Mouse (Mus musculus): Measurements from ENCODE around the gene Insr.

The Insr gene

GRCm38 (mm10) chr8:3275189-3275588, 4.2 kb downstream of the Insr start:
- no peak for DNase-seq (ENCODE audit: low spot score)

- no peak for DNase-seq (ENCODE audit: low spot score)
These were observed 5.6 kb downstream of the Insr start for GRCm38 (mm10) chr8:3273799-3274198.

- DNase-seq (ENCODE audit: low spot score) = no peak
These were observed 12.0 kb downstream of the Insr start for GRCm38 (mm10) chr8:3267449-3267761.

GRCm38 (mm10) chr8:3266686-3267448, 12.6 kb downstream of the Insr start:
- no peak for DNase-seq (ENCODE audit: low spot score)

- no peak for DNase-seq (ENCODE audit: low spot score)
These were observed 14.2 kb downstream of the Insr start for GRCm38 (mm10) chr8:3265182-3265581.

- DNase-seq (ENCODE audit: low spot score) = no peak
These were observed 16.6 kb downstream of the Insr start for GRCm38 (mm10) chr8:3262779-3263178.

GRCm38 (mm10) chr8:3261101-3261500, 18.3 kb downstream of the Insr start:
- DNase-seq (ENCODE audit: low spot score) = no peak

DNA sequence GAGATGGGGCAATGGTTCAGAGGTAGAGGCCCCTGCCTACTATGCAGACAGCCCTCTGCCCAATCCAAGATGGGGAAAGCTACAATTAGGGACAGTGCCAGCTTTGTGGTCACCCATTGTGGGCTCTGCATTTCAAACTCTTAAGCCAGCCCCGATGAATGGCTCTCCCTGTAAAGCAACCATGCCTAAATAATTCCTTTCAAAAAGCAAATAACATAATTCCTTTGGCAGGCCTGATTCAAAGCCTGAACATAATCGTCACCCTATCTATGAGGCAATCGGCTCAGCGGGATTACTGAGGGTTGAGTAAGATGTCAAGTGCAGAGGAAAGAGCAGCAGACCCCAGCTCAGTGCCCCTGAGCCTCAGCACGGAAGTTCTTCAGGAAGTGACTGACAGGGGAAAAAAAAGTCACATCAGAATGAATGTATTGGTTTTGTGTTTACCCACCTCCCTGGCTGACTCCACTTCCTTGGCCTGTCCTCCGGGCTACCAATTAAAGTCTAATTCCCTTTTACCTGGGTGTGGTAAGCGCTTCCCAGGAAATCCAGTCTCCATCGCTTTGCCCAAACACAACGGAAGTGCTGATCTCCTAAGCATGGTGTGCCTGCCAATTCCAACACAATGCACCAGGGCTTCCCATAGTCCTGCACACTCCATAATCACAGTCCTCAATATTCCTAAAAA, 19.1 kb downstream of the Insr start:
- DNase-seq (ENCODE audit: low spot score) = no peak

GRCm38 (mm10) chr8:3256147-3256940, 23.1 kb downstream of the Insr start:
- DNase-seq (ENCODE audit: low spot score) = no peak

DNA sequence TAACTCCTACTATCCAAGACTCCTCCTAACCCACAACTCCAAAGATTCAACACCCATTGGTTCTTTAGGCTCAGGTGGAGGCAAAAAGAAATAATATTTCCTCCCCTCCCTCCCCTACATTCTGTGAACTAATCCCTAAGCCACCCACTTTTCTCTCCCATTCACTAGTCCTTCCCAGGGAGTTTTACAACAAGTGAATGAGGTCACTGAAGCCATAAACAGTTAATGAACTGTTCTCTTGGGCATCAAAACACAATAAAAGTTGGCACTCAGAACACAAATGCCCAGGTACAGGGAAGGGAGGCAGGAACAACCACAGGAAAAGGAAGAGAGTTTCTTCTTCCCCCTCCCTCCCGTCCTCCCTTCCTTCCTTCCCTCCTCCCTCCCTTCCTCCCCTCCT, 24.1 kb downstream of the Insr start:
- no peak for DNase-seq (ENCODE audit: low spot score)

GRCm38 (mm10) chr8:3253179-3253578, 26.2 kb downstream of the Insr start:
- DNase-seq (ENCODE audit: low spot score) = no peak

GRCm38 (mm10) chr8:3252665-3253064, 26.8 kb downstream of the Insr start:
- no peak for DNase-seq (ENCODE audit: low spot score)

- no peak for DNase-seq (ENCODE audit: low spot score)
These were observed 28.3 kb downstream of the Insr start for GRCm38 (mm10) chr8:3251101-3251500.

GRCm38 (mm10) chr8:3249886-3250285, 29.5 kb downstream of the Insr start:
- DNase-seq (ENCODE audit: low spot score) = no peak

DNA sequence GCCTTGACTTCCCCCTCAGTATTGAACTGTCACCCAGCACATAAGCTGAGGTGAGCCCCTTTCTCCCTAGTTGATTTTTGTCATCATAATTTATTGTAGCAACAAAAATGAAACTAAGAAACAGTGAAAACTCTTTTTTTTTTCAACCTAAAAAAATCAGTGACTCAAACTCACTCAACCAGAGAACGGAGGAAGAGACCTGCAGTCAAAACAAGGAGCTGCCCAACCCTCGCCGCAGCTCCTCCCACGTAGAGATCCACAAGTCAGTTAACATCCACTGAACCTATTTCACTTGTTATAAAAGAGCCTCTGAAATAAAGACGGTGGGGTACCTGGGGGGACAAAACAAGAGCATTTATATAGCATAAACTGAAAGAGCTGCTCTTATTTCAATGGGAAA, 30.7 kb downstream of the Insr start:
- no peak for DNase-seq (ENCODE audit: low spot score)

- DNase-seq (ENCODE audit: low spot score) = no peak
These were observed 32.3 kb downstream of the Insr start for GRCm38 (mm10) chr8:3247129-3247528.

DNA sequence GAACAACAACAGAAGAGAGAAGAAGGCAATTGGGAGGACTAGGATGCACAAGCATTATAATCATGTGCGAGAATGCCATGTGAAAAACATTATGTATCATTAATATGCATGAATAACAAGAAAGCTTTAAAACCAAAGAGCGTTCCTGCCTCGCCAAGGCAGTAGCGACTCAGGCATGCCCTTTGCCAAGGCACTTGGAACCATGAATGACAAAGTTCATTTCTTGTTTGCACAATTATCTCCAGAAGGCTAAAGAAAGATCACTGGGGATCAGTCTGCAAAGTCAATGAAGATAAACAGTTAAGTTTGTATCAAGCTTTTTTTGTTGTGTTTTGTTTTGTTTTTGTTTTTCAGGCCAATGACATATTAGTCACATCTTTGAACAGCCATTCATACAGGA, 36.2 kb downstream of the Insr start:
- no peak for DNase-seq (ENCODE audit: low spot score)

DNA sequence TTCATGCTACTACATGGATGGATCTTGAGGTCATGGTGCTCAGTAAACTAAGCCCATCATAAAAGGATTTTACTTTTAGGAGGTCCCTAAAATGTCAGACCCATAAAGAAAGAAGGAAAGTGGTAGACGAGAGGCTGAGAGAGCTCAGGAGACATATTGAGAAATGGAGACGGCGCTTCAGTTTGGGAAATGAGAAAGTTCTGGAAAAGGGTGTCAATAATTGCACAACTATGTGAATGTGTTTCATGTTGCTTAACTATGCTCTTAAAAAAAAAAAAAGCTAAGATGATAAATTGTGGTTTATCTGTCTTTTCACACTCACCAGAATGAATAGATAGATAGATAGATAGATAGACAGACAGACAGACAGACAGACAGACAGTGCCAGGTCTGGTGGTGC, 38.7 kb downstream of the Insr start:
- DNase-seq (ENCODE audit: low spot score) = no peak

DNA sequence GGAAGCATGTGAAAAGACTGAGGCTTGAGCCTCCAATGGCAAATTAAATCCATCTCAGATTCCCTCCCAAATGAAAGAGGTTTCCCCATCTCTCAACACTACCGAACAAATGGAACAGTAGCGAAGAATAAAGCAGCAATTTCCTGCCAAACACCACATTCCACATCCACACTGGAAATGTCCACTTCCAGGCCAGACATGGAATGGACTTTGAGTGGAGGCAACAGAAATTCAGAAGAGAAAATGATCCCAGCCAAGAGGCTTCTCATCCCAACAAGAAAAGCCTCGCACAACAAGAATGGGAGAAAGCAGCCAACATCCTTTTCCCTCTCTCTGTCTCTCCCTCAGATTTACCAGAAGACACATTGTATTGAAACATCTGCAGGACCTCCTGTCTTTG, 39.8 kb downstream of the Insr start:
- DNase-seq (ENCODE audit: low spot score) = no peak

DNA sequence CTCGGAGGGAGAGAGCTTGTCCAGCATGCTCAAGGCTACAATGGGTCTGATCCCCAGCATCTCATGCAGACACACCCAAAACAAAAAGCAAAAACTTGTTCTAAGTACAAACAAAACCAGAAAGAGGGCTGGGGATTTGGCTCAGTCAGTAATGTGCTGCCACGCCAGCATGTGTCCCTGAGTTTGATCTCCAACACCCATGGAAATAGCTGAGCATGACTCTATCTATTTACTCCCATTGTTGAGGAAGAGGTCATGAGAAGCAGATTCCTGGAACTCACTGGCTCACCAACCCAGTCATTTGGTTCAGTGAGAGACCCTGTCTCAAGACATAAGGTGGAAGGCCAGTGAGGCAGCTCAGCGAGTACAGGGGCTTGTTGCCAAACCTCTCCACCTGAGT, 40.6 kb downstream of the Insr start:
- DNase-seq (ENCODE audit: low spot score) = no peak

DNA sequence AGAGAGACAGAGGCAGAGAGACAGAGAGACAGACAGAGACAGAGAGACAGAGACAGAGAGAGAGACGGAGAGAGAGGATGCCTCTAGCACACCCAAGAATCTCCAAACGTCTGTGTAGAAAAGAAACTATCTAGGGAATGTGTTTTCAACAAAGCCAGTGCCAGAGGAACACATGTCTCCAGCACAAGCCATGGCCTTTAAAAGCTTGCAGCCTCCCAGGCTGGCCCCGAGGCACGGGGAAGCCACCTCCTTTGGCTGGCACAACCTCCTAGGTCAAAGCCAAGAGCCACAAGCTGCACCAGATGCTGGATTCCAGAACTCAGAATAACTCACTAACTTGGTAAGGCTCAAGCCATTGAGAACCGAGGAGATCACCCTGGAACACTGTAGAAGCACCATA, 42.1 kb downstream of the Insr start:
- no peak for DNase-seq (ENCODE audit: low spot score)

DNA sequence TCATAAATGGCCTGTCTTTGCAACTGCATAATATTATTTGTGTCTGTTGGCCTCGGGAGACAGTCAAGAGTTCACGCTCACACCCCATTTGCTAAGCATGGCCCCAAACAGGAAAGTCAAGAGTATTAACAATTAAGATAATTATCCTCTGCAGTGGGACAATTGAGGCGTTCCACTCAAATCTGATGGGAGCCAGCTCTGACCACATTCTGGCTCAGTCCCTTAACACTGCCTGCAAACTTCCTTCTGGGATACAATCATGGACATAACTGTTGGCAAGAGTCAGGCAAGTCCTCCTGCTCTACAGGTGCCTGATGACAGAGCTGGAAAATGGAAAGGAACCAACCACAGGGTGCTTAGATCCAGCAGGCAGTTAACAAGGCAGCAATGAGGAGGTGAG, 43.1 kb downstream of the Insr start:
- DNase-seq (ENCODE audit: low spot score) = no peak

GRCm38 (mm10) chr8:3234569-3234968, 44.8 kb downstream of the Insr start:
- DNase-seq (ENCODE audit: low spot score) = no peak
